Mouse (Mus musculus) lung, embryonic 14.5 days (tissue): ENCODE results near the gene Fam57a. TPM values are rescaled to one million over a fixed set of nuclear protein-coding genes. Genes with fewer than 3 reads are reported as not detected.

Source experiments
- ATAC-seq: fragments of 200-750 bp; cut with Nextera tagmentation; 2 replicates; pipeline ENCODE4 v1.8.0; 2017; ENCODE audit warnings: mild to moderate bottlenecking, moderate TSS enrichment, moderate library complexity; ENCODE audit not compliant: insufficient read depth
- DNase-seq: peaks from one replicate; pipeline ENCODE4 v3.0.0-alpha.2; 2015
- H3K27ac ChIP-seq: fragments of 300-500 bp; sonication (generic); 2 replicates; pipeline ENCODE4 v1.5.1; 2014; ENCODE audit warnings: low read depth, mild to moderate bottlenecking, moderate library complexity
- H3K27me3 ChIP-seq: fragments of 300-500 bp; sonication (generic); 2 replicates; pipeline ENCODE4 v1.6.1; 2014; ENCODE audit warnings: low read length, control low read depth; ENCODE audit not compliant: insufficient read depth
- H3K36me3 ChIP-seq: fragments of 300-500 bp; sonication (generic); 2 replicates; pipeline ENCODE4 v1.6.1; 2014; ENCODE audit warnings: control low read depth; ENCODE audit not compliant: insufficient read depth
- H3K4me1 ChIP-seq: fragments of 300-500 bp; sonication (generic); 2 replicates; pipeline ENCODE4 v1.6.1; 2014; ENCODE audit warnings: antibody characterized with exemption, control low read depth; ENCODE audit not compliant: insufficient read depth
- H3K4me2 ChIP-seq: fragments of 300-500 bp; sonication (generic); 2 replicates; pipeline ENCODE4 v1.6.1; 2014; ENCODE audit warnings: mild to moderate bottlenecking
- H3K4me3 ChIP-seq: fragments of 300-500 bp; sonication (generic); 2 replicates; pipeline ENCODE4 v1.5.1; 2014; ENCODE audit warnings: low read depth, low read length
- H3K9ac ChIP-seq: fragments of 300-500 bp; sonication (generic); 2 replicates; pipeline ENCODE4 v1.6.1; 2014
- H3K9me3 ChIP-seq: fragments of 300-500 bp; sonication (generic); 2 replicates; pipeline ENCODE4 v1.6.1; 2016; ENCODE audit warnings: low read depth, low read length, control low read depth
- CTCF ChIP-seq: IDR thresholded peaks from 2 replicates; pipeline ENCODE4 v1.5.1; 2016; ENCODE audit warnings: antibody characterized with exemption, low read depth
- WGBS: fragments of 180-500 bp; shearing (Covaris S2); extraction: QIAGEN DNeasy Blood & Tissue Kit; methylation state at CpG from one replicate; pipeline ENCODE4 v1.1.7; 2014; 5-methylcytosine and 5-hydroxymethylcytosine counted together
- polyA plus RNA-seq: library from polyadenylated mRNA; unstranded; fragments of >200 nt; fragmentation: Nextera tagmentation; extraction: Ambion mirVana; gene quantifications from 2 replicates; pipeline ENCODE4 v1.2.1, GENCODE M21; 2014

The Fam57a gene
- polyA plus RNA-seq, 1 experiment from 2014 or later: 38.3 TPM

- ATAC-seq (no peak), DNase-seq (peak; percentile 4)
- Histone ChIP-seq H3K27me3 (no peaks in the 10 kb centered on the region), H3K9me3 (no peaks in the 10 kb centered on the region), H3K4me2 (no peak overlapping the region), H3K27ac (no peak overlapping the region; the same call in 1 of the 2 replicates), H3K9ac (no peak overlapping the region), H3K4me3 (no peak overlapping the region), H3K4me1 (peaks cover 8% of the 10 kb centered on the region; the same call in 1 of the 2 replicates), H3K36me3 (no peaks in the 10 kb centered on the region)
- TF ChIP-seq CTCF: no peak
- WGBS: 74% methylated on average over 8 of the region's 8 CpGs
Observed at GRCm38 (mm10) chr11:76146187-76147010, 33.1 kb upstream of the Fam57a start.

GRCm38 (mm10) chr11:76148055-76149008 lies 31.1 kb upstream of the Fam57a start:
- DNase-seq (peak; percentile 59), ATAC-seq (peak; percentile 58; the same call in 1 of the 2 replicates)
- Histone ChIP-seq H3K27ac (peak overlapping the region; percentile 54), H3K4me1 (peaks cover 8% of the 10 kb centered on the region; the same call in 1 of the 2 replicates), H3K9me3 (no peaks in the 10 kb centered on the region), H3K27me3 (no peaks in the 10 kb centered on the region), H3K9ac (no peak overlapping the region), H3K4me3 (no peak overlapping the region), H3K36me3 (no peaks in the 10 kb centered on the region), H3K4me2 (0 out of 2 replicates have a peak overlapping the region, but pooled peaks have one; percentile 18)
- WGBS: 39% methylated on average over 8 of the region's 8 CpGs
- TF ChIP-seq CTCF: no peak

- DNase-seq: peak; percentile 20
- 51% methylated on average over 4 of the region's 4 CpGs for WGBS
- Histone ChIP-seq H3K4me3 (no peak overlapping the region), H3K27ac (no peak overlapping the region), H3K36me3 (0 out of 2 replicates have a peak, but pooled peaks cover 4% of the 10 kb centered on the region), H3K4me2 (no peak overlapping the region), H3K9me3 (no peaks in the 10 kb centered on the region), H3K9ac (no peak overlapping the region), H3K27me3 (no peaks in the 10 kb centered on the region), H3K4me1 (peaks cover 8% of the 10 kb centered on the region; the same call in 1 of the 2 replicates)
- no peak for ATAC-seq
- no peak for TF ChIP-seq CTCF
Observed at GRCm38 (mm10) chr11:76150980-76151379, 28.5 kb upstream of the Fam57a start.

- H3K27ac ChIP-seq: no peak overlapping the region
- no peaks in the 10 kb centered on the region for H3K9me3 ChIP-seq
- peaks cover 2% of the 10 kb centered on the region; the same call in 1 of the 2 replicates for H3K4me1 ChIP-seq
- peaks cover 10% of the 10 kb centered on the region; the same call in 1 of the 2 replicates for H3K36me3 ChIP-seq
- WGBS: 83% methylated on average over 5 of the region's 5 CpGs
- H3K4me3 ChIP-seq: no peak overlapping the region
- H3K9ac ChIP-seq: no peak overlapping the region
- TF ChIP-seq CTCF: no peak
- ATAC-seq: no peak
- H3K4me2 ChIP-seq: no peak overlapping the region
- DNase-seq: no peak
- no peaks in the 10 kb centered on the region for H3K27me3 ChIP-seq
Observed at GRCm38 (mm10) chr11:76153236-76153951, 26.1 kb upstream of the Fam57a start.

GRCm38 (mm10) chr11:76154200-76154599 lies 25.3 kb upstream of the Fam57a start:
- WGBS: 86% methylated on average over 2 of the region's 2 CpGs
- no peak for ATAC-seq
- H3K9me3 ChIP-seq: no peaks in the 10 kb centered on the region

GRCm38 (mm10) chr11:76154861-76155260 lies 24.6 kb upstream of the Fam57a start:
- Histone ChIP-seq H3K27me3 (no peaks in the 10 kb centered on the region), H3K9me3 (no peaks in the 10 kb centered on the region), H3K4me3 (no peak overlapping the region), H3K27ac (no peak overlapping the region), H3K4me1 (no peaks in the 10 kb centered on the region), H3K4me2 (no peak overlapping the region), H3K36me3 (peaks cover 10% of the 10 kb centered on the region; the same call in 1 of the 2 replicates), H3K9ac (no peak overlapping the region)
- ATAC-seq (no peak), DNase-seq (no peak)
- TF ChIP-seq CTCF: no peak
- WGBS: 68% methylated on average over 2 of the region's 2 CpGs

More at GRCm38 (mm10) chr11:76154200-76154599, 25.3 kb upstream of the Fam57a start:
- DNase-seq: no peak
- Histone ChIP-seq H3K27me3 (no peaks in the 10 kb centered on the region), H3K4me1 (no peaks in the 10 kb centered on the region), H3K27ac (no peak overlapping the region), H3K4me2 (no peak overlapping the region), H3K36me3 (peaks cover 10% of the 10 kb centered on the region; the same call in 1 of the 2 replicates), H3K9ac (no peak overlapping the region), H3K4me3 (no peak overlapping the region)
- TF ChIP-seq CTCF: no peak
